Mouse (Mus musculus) gastrocnemius, adult 18-20 months (tissue): ENCODE data around the gene Pdhx. TPM values are rescaled to one million over a fixed set of nuclear protein-coding genes. Genes with fewer than 3 reads are reported as not detected.

ENCODE experiments used
- DNase-seq: peaks from one replicate; pipeline ENCODE4 v3.0.0; 2021; ENCODE audit warnings: low spot score
- long read RNA-seq, 2 experiments: library from polyadenylated mRNA; stranded (forward); transcript quantifications; one replicate each; pipeline ENCODE4 v2.0.0; 2021
- total RNA-seq, 2 experiments: library from RNA; stranded (reverse); gene quantifications; 2 replicates each; pipeline ENCODE4 v1.2.3; 2021

The Pdhx gene
- total RNA-seq: 10 to 100 TPM; 86.1 to 89.6 TPM
- long read RNA-seq, experiment 1, transcript Pdhx-201 (11 exons, 2,506 nt): major isoform, 153 of 160 reads
- long read RNA-seq, experiment 1, partial matches to known transcripts: 3 of 160 reads
- long read RNA-seq, experiment 1, other reads (novel, unspliced or antisense): 4 of 160 reads
- long read RNA-seq, experiment 2, transcript Pdhx-201 (11 exons, 2,506 nt): major isoform, 89 of 93 reads
- long read RNA-seq, experiment 2, partial matches to known transcripts: 4 of 93 reads
- long read RNA-seq, experiment 2, other reads (novel, unspliced or antisense): 0 of 93 reads

DNA sequence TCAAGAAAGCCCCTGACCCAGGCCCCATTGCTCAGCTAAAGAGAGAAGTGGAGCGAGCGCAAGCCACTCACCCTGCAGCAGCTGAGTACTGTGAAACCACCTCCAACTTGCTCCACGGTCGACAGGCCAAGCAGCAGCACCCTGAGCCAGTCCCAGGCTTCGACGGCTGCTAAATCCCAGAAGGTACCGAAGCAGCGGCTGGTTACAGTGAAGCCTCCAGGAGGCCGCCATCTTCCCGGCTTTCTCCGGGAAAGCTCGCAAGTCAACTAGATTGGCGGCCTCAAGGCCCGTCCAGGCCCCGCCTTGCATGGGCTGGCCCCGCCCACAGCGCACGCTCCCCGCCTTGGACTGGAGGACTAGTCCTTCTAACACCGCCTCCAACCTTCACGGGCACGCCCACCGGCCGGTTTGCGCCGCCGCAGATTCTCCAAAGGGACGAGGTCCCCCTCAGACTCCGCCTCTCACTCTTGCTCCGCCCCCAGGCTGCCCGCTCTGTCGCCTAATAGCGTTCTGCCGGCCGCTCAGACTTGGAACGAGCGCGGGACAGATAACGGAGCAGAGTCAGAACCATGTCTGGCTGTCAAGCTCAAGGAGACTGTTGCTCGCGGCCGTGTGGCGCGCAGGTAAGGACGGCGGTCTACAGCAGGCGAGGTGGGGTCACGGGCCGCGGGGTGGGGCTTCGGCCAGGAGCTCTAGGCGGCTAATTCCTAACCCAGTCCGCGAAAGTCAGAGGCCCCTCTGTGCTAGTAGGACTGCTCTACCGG lies at the start of gene Pdhx, which contains the start of gene Apip:
Gene Pdhx (minus strand): TSS at position 295 of the 764 bp plus-strand sequence.
Gene Apip (plus strand): TSS at position 457 of the 764 bp plus-strand sequence.
- peak; percentile 100 for DNase-seq

DNA sequence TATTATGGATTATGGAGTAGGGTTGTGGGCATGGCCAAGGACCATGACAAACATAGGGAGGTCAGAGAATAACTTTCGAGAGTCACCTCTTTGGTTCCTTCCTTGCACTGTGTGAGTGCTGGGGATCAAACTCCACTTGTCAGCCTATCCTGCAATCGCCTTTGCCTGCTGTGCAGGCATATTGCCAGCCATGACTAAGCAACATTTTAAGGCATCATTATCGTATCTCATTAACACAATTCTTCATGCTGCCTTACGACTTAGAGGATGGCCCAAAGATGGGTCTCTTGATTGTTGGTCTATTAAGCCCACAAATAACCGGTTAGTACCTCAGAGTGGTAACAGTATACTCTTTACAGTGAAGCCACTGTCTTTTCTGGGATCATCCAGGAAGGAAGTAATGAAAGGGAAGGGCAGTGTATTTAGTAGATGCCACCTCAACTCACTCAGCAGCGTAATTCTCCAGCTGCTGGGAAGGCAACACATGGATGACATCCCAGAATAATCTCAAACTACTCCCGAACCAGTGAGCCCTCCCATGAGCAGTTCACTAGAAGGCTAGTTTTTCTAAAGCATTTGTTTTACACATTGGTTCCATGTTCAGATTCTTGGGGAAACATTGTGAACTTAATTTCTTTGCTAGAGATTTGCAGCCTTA lies 46.0 kb upstream of the Pdhx start:
- no peak for DNase-seq

DNA sequence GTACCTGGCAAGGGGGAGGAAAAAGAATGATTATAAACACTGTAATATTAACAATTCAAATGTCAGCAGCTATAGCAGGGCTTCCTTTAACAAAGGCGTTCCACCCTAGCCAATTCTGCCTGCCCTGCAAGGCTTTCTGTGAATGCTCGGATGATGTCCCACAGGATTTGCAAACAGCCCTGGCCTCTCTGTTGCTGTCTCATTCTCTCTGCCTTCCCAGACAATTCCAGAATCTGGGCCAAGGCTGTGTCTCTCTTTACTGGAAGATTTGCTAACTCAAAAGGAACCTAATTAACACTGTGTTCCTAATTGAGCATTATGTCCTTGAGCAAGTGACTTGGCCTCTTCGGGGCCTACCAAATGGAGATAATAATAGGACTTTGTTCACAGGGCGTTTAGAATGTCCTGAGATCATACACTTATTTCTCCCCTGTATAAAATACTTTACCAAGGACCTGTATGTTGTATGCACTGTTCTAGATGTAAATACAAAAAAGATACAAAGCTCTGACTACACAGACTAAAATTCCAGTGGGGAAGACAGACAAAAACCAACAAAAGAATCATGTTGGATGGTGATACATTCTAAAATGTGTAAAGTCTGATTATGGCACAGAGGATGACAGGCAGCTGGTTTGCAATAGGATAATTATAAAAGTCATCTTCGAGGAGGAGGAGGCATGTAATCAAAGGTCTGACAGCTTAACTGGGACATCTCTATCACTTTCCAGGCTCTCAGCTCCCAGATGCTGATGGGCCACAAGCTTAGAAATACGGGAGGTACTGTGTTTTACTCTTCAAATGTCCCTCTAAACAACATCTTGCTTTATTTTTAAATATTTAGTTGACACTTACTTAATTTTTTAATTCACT lies 45.2 kb upstream of the Pdhx start:
- no peak for DNase-seq

DNA sequence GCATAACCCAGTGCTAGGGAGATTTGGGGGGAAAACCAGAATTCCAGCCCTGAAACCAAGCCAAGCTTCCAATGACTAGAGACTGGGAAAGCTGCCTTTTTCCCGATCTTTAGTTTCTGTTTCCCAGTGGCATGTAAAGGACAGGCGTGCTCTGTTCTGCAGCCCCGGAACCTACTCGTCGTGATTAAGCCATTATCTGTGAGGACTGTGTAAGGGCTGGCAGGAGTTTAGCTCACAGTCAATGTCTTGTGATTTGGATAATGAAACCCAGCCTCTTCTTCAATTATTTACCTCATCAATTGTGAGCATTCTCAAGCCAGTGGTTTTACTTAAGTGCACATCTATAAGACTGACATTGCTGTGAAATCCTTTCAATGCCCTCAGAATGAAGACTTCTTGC lies 43.9 kb upstream of the Pdhx start:
- DNase-seq: no peak

DNA sequence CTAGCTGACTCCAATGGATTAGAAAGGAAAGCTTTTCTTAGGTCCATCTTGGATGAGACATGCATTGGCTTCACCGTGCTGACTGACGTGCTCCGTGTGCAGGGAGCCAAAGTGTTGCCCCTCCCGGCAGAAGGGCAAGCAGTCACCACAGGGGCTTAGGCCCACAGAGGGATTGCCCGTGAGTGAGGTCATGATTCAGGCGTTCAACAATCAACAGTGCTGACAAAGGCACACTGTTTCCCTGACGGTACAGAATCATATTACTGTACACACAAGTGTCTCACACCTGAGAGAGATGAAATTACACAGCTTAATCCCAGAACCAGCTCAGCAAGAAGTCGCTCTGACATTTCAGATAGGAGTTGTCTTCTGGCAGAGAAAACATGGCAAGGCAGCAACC lies 38.4 kb upstream of the Pdhx start:
- DNase-seq: no peak

DNA sequence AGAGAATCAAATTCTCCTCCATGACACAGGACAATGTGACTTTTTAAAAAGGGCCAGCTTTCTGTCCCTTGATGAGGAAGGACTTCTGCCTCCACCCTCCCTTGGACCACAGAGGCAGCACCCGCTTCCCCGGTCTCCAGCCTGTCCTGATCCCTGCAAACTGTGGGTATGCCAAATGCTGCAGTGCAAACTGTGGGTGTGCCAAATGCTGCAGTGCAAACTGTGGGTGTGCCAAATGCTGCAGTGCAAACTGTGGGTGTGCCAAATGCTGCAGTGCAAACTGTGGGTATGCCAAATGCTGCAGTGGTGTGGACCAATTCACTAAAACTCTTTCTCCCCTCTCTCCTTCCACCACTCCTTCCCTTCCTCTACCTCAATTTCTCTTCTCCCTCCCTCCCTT lies 32.9 kb upstream of the Pdhx start:
- DNase-seq: no peak

DNA sequence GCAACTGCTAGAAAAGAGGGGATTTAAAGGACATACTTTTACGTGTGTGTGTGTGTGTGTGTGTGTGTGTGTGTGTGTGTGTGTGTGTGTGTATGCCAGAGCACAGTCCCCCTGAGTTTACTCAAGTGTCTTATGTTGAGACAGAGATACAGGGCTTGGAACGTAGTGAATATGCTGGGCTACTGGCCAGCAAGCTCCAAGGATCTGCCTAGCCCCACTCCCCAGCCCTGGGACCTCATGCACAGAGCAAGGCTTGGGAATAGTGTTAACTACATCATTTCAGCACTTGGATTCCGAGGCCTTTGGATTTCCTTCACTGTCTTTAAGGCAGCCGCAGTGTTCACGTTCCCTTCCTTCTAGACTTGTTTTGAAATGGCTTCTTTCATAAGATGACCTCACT lies 29.3 kb upstream of the Pdhx start:
- DNase-seq: no peak

DNA sequence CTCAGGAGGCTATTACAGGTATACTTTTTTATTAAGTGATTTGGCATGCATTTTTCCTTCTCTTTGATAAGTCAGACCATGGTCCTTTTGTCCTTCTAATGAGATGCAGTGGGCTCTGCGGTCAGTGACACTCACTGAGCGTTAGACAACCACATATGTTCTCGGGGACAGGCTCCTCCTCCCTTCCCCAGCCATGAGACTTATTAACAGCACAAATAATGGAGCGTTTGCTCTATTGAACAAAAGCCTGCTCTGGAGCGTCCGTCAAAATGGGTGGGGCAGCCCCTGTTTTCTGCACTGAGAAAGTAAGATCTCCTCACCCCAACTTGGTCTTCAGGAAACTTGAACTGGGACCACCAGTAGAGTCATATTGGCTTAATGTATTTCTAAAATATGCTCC lies 16.2 kb upstream of the Pdhx start:
- DNase-seq: no peak

DNA sequence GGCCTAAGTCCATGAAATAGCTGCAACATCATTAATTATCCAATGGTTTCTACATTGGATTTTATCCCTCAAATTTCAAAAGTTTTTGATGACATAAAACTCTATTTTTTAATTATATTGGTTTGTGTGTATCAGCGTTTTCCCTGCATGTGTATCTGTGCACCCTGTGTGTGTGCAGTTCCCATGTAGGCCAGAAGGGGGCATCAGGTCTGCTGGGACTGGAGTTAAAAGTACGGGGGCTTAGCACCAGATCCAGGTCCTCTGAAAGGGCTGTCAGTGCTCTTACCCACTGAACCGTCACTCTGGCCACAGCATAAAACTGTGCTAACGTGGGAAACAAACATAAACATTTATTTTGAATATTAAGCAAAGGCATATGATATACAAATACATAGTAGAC lies 14.8 kb upstream of the Pdhx start:
- DNase-seq: no peak

DNA sequence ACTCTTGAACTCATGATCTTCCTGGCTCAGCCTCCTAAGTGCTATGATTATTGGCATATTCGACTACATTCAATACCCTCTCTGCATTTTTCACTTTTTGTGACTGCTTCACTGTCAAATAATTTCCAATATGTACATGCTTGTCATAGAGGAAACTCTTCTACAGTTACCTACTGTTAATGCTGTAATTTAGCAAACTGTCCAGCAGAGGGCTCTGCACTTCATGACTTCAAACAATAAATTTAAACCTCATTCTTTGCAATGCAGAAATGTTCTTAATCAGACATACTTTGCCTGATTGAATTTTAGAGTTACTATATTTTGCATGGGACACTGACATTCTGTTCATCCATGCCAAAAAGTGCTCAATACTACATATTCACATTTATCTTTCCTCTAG lies 13.1 kb upstream of the Pdhx start:
- DNase-seq: peak; percentile 19

DNA sequence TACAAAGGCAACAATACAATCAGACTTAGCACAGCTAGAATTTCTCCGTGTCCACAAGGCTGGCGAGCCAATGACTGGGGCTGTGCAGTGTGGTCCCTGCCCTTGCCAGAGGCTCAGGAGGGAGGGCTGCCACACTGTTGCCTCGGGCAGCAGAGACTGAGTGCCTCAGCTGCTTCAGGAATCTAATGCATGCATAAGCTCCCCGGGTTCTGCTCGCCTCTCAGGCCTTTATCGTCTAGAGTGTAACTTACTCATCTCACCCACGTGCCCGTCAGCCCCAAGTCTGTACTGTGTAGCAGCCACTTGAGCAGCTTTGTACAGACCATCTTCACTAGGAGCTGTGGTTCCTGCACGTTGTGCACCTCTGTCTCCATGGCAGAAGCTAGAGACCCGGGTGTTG lies 12.3 kb upstream of the Pdhx start:
- no peak for DNase-seq

DNA sequence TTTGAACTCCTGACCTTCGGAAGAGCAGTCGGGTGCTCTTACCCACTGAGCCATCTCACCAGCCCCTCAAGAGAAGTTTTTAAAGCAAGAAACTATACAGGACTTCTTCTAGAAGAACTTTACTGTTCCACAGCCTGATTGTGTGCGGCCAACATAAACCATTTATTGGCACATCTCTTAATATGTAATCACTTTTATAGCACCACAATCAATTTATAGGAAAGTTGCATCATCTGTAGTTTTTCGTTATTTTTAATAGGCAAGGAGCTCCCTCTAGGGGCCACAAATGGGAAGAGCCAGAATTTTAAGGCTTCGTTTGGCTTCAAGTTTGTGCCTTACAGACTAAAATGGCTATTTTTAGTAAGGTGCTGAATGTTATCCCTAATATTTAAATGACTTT lies 11.1 kb upstream of the Pdhx start:
- peak; percentile 14 for DNase-seq

DNA sequence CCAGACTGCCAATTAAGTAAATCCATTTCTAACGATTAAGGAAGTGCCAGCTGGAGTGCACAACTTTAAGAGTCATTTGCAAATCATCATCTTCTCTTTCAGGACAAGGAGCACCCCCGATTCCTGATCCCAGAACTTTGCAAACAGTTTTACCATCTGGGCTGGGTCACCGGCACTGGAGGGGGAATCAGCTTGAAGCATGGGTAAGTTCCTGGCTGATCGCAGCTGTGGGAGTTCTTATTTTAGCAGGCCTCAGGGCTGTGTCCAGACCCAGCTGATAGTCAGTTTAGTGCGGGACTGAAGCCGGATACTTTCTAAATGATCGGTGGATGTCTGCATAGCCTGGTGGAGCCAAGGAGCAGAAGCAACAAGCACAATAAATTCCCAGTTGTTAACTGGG lies 9.5 kb upstream of the Pdhx start:
- no peak for DNase-seq

DNA sequence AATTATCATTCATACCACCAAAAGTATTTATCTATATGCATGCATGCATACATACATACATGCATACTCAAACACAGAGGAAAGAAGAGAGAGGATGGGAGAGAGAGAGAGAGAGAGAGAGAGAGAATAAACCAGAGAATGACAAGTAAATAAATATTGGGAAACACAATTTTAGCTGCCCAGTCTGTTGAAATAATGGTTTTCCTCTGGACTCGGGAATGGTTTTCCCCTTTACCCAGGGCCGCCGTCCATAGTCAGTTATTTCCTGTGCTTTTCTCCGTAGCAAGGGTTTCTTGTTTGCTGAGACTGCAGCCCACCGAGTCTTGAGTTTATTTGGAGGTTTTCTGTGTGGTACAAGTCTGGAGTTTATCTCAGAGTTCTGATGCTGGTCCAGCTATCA lies 8.4 kb upstream of the Pdhx start:
- DNase-seq: no peak

DNA sequence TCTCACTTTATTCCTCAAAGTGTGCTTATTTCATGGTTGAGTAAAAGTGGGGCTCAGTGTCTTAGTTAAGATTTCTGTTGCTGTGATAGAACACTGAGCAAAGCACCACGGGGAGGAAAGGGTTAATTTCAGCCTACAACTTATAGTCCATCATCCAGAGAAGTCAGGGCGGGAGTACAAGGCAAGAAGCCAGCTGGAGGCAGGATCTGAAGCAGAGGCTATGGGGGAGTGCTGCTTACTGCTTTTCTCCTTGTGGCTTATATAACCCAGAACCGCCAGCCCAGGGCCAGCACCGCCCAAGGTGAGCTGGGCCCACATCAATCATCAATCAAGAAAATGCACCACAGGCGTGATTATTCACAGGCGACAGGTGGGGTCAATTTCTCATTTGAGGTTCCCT lies 7.8 kb upstream of the Pdhx start:
- DNase-seq: no peak

DNA sequence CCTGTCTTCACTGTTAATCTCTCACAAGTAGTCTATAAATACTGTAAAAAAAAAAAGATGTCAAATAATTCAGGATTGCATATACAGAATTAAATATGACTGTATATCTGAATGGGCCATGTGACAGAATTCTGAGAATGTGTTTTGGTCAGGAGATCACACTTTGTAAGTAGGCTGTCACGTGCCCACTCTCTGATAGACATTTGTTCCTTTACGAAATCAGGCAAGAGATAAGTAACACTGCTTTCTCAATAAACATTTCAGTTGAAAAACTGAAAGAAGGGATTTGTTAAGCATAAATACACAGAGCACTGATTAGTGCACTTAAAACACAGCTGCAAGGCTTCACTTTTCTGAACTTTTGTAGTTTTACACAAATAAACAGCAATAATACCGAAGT lies 2.7 kb downstream of the Pdhx start:
- no peak for DNase-seq

DNA sequence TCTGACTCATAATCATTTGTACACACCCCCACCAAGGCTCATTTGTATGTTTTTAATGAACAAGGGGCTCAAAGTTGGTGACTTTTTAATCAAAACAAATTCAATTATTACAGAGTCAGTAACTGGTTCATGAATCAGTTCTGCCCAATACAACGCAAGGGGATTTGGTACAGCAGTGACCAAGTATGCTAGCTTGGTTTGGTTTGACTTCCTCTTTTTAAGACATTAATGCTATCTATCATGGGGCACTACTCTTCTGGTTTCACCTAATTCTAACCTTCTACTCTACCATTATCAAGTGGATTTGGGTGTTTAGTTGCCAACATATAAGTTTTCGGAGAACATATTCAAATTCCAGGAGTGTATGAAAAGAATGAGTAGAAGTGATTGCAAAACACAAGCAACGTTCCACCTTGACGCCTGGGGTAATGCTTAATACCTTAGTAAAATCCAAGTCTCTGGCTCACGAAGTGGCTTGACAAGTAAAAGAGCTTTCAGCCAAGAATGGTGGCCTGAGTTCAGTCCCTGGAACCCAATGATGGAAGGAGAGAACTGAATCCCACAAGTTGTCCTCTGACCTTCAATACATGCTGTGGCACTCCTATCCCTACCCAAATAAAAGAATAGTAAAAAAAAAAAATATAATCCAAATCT lies 3.4 kb downstream of the Pdhx start:
- DNase-seq: no peak

DNA sequence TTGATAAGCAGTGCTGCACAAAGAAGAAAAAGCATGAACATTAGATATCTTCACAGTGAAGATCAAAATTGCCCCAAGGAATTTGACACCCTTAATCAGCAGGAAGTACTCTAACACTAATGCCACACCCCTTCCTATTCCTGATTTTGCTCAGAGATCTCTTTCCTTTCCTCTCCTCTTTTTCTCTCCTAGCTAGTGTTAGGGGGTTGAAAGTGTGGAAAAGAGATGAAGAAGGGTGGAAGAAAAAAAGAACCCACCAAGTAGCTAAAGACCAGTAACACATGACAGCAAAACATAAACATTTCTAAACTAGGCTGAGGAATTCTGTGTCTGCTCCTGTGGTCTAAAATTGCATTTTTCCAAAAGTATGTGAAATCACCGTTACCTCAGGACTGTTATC lies 4.7 kb downstream of the Pdhx start:
- no peak for DNase-seq

DNA sequence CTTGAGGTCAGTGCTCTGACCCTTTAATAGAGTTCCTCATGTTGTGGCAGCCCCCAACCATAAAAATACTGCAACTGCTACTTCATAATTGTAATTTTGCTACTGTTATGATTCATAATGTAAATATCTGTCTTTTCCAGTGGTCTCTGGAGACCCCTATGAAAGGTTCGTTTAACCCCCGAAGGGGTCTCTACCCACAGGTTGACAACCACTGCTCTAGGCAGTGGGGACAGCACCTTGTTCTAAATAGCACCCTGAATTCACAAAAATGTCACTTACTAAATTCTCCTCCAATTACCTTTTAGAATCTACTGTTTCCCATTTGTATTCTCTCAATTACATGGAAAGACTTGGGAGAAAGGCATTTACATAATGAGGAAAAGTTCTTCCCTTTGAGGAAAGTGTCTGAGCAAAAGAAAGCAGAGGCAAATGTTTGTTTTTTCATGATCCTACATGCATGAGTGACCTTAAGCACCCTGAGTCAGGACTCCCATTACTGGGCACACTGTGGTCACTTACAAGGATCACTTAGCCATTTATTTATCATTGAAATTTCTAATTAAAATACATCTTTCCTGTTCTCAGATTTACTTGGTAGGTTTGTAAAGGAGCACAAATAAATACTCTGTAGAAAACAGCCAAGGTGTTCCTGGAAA lies 5.6 kb downstream of the Pdhx start:
- DNase-seq: no peak

DNA sequence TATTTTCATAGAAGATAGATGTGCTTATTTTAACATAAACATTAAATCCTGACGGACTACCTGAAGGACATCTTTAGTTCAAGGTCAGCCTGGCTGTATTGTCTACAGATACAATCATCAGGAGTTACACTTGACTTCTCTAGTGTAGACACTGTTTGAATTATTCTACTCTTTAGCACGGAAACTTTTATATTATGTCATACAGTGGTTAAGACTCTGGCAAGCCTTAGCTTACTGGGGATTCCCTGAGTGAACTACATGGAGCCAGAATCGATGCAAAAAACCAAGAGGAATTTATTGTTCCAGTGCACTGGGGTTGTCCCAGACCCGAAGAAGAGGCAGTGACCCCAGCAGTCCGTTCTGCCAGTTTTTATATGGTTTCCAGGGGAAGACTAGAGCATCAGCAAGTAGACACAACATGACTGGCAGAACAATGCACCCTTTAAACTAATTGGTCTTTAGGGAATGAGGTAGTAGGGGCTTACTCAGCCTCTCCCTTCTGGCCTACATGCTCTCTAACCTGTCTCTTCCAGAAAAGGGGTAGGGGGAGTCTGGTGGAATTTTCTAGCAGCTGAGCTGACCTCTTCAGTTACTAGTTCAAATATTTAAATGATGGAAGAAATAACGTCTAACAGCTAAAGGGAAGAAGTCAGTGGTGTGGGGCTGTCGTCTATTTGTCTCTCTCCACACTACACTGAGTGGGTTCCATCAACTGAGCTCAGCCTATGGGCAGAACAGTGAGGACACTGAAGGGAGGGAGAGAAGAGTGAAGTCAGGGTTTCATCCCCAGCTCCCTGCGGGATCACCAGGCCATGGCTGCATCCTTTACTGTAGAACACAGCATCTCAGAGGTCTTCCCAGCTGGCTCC lies 6.4 kb downstream of the Pdhx start:
- DNase-seq: no peak
